Mouse (Mus musculus): Measurements from ENCODE around the gene Nkpd1. TPM values are rescaled to one million over a fixed set of nuclear protein-coding genes. Genes with fewer than 3 reads are reported as not detected.
A peak's percentile ranks its signal among the peaks of the same experiment; 100 is the strongest.

Nkpd1 gene
- polyA plus RNA-seq, 1 experiment from 2014 or later: 0.17 TPM

GRCm38 (mm10) chr7:19547344-19547969 is 29.8 kb downstream of the Nkpd1 start:
- Histone ChIP-seq H3K9ac (ENCODE audit: low read depth, low read length) (no peak overlapping the region), H3K4me3 (ENCODE audit: low read depth, low read length) (no peak overlapping the region), H3K4me2 (replicated peaks; ENCODE audit: low read depth, low read length) (no peak overlapping the region), H3K36me3 (ENCODE audit: control insufficient read depth, insufficient read depth, low read length) (no peaks in the 10 kb centered on the region), H3K27me3 (ENCODE audit: control insufficient read depth, insufficient read depth, low read length) (no peaks in the 10 kb centered on the region), H3K9me3 (ENCODE audit: control insufficient read depth, low read length) (no peaks in the 10 kb centered on the region), H3K4me1 (replicated peaks; ENCODE audit: control insufficient read depth, insufficient read depth, low read length) (no peaks in the 10 kb centered on the region), H3K27ac (ENCODE audit: low read depth, low read length) (no peak overlapping the region)
- DNase-seq (ENCODE audit: low spot score) (no peak), ATAC-seq (ENCODE audit: low FRiP score) (no peak)
- 72% methylated on average over 2 of the region's 2 CpGs for WGBS

- no peak overlapping the region for H3K4me3 ChIP-seq (ENCODE audit: low read depth, low read length)
- no peak overlapping the region for H3K9ac ChIP-seq (ENCODE audit: low read depth, low read length)
Measured at GRCm38 (mm10) chr7:19549394-19549793, 31.8 kb downstream of the Nkpd1 start.

DNA sequence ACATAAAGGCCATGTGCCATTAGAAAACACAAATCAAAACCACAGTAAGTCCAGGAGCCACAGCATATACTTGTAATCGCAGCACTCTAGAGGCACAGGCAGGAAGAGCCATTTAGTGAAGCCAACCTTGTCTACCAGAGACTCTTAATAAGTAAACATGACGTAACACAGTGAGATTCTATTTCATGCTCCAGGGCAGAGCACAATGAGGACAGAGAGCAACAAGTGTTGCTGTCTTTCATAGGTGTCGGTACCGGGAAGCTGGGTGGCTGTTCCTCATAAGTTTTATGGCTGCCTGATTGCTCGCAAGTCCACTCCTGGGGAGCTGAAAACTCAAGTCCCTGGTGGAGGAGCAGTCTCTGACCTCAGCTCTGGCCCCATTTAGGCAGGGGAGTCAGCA is 34.0 kb downstream of the Nkpd1 start:
- Histone ChIP-seq H3K36me3 (ENCODE audit: control insufficient read depth, insufficient read depth, low read length) (no peaks in the 10 kb centered on the region), H3K9me3 (ENCODE audit: control insufficient read depth, low read length) (no peaks in the 10 kb centered on the region), H3K27ac (ENCODE audit: low read depth, low read length) (no peak overlapping the region), H3K9ac (ENCODE audit: low read depth, low read length) (no peak overlapping the region), H3K4me3 (ENCODE audit: low read depth, low read length) (no peak overlapping the region), H3K4me1 (replicated peaks; ENCODE audit: control insufficient read depth, insufficient read depth, low read length) (no peaks in the 10 kb centered on the region), H3K27me3 (ENCODE audit: control insufficient read depth, insufficient read depth, low read length) (no peaks in the 10 kb centered on the region), H3K4me2 (replicated peaks; ENCODE audit: low read depth, low read length) (no peak overlapping the region)
- 86% methylated on average over 5 of the region's 5 CpGs for WGBS
- ATAC-seq (ENCODE audit: low FRiP score) (no peak), DNase-seq (ENCODE audit: low spot score) (no peak)

More at GRCm38 (mm10) chr7:19549394-19549793, 31.8 kb downstream of the Nkpd1 start:
- DNase-seq (ENCODE audit: low spot score) (no peak), ATAC-seq (ENCODE audit: low FRiP score) (no peak)
- Histone ChIP-seq H3K4me2 (replicated peaks; ENCODE audit: low read depth, low read length) (no peak overlapping the region), H3K27me3 (ENCODE audit: control insufficient read depth, insufficient read depth, low read length) (no peaks in the 10 kb centered on the region), H3K27ac (ENCODE audit: low read depth, low read length) (no peak overlapping the region), H3K9me3 (ENCODE audit: control insufficient read depth, low read length) (no peaks in the 10 kb centered on the region), H3K4me1 (replicated peaks; ENCODE audit: control insufficient read depth, insufficient read depth, low read length) (no peaks in the 10 kb centered on the region), H3K36me3 (ENCODE audit: control insufficient read depth, insufficient read depth, low read length) (no peaks in the 10 kb centered on the region)
- WGBS: 92% methylated on average over 10 of the region's 10 CpGs

DNA sequence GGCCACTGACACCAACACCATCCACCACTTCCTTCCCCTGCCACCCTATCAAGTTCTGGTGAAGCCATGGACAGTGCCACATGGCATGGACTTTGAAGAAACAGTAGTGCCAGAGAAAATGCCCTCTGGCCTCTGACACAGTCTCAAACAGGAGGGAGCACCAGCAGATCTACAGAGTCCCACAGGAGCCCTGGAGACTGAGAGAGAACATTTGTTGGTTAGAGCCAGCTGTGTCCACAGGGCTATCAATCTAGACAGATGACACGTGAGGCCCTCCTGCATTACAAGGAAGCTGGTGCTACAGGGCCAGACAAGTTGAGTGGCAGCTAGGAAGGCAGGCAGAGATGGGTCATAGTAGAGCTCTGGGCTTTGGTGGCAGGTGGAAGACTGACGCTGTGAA is 34.8 kb downstream of the Nkpd1 start:
- no peaks in the 10 kb centered on the region for H3K36me3 ChIP-seq (ENCODE audit: control insufficient read depth, insufficient read depth, low read length)
- no peaks in the 10 kb centered on the region for H3K27me3 ChIP-seq (ENCODE audit: control insufficient read depth, insufficient read depth, low read length)
- H3K27ac ChIP-seq (ENCODE audit: low read depth, low read length): no peak overlapping the region
- DNase-seq (ENCODE audit: low spot score) (no peak), ATAC-seq (ENCODE audit: low FRiP score) (no peak)
- no peaks in the 10 kb centered on the region for H3K9me3 ChIP-seq (ENCODE audit: control insufficient read depth, low read length)
- no peak overlapping the region for H3K4me2 ChIP-seq (replicated peaks; ENCODE audit: low read depth, low read length)
- H3K9ac ChIP-seq (ENCODE audit: low read depth, low read length): no peak overlapping the region
- no peaks in the 10 kb centered on the region for H3K4me1 ChIP-seq (replicated peaks; ENCODE audit: control insufficient read depth, insufficient read depth, low read length)
- no peak overlapping the region for H3K4me3 ChIP-seq (ENCODE audit: low read depth, low read length)
- WGBS: 65% methylated on average over 2 of the region's 2 CpGs

DNA sequence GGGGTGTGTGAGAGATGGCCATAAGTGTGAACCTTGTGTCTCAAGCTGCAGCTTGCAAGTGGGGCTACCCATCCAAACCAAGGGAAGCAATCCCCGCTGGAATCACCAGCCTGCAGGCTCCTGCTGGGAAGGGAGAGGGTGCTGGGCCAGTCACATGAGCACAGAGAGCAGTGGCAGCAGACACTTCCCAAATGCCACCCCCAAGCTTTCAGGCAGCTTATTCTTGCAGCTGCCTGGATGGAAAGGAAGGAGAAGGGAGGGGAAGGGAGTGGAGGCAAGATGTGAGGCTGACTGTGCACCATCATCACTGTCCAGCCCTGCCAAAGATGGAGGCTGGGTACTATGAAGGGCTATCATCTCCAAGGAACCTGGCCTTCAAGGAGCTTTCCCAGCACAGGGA is 36.5 kb downstream of the Nkpd1 start:
- Histone ChIP-seq H3K36me3 (ENCODE audit: control insufficient read depth, insufficient read depth, low read length) (no peaks in the 10 kb centered on the region), H3K4me3 (ENCODE audit: low read depth, low read length) (no peak overlapping the region), H3K27me3 (ENCODE audit: control insufficient read depth, insufficient read depth, low read length) (no peaks in the 10 kb centered on the region), H3K4me1 (replicated peaks; ENCODE audit: control insufficient read depth, insufficient read depth, low read length) (no peaks in the 10 kb centered on the region), H3K9ac (ENCODE audit: low read depth, low read length) (no peak overlapping the region), H3K27ac (ENCODE audit: low read depth, low read length) (no peak overlapping the region), H3K4me2 (replicated peaks; ENCODE audit: low read depth, low read length) (no peak overlapping the region), H3K9me3 (ENCODE audit: control insufficient read depth, low read length) (no peaks in the 10 kb centered on the region)
- 88% methylated on average over 1 of the region's 1 CpGs for WGBS
- DNase-seq (ENCODE audit: low spot score) (no peak), ATAC-seq (ENCODE audit: low FRiP score) (no peak)

DNA sequence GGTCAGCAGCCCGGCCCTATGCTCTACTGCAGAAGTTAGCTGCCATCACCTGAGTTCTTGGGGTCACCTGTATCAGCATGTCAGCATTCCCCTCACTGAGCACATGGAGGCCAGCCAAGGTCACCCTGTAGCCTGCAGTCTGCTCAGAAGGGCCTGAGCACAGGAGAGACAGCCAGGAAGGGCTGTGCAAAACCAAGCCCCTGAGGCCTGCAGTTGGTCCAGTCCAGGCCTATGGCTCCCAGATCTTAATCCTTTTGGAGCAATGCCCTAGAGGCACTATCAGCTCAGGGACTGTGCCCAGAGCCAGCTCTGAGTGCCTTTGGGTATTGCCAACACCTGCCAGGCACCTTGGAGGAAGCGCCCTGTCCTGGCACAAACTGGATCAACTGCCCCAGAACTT is 39.4 kb downstream of the Nkpd1 start:
- no peak overlapping the region for H3K9ac ChIP-seq (ENCODE audit: low read depth, low read length)
- H3K36me3 ChIP-seq (ENCODE audit: control insufficient read depth, insufficient read depth, low read length): no peaks in the 10 kb centered on the region
- no peaks in the 10 kb centered on the region for H3K9me3 ChIP-seq (ENCODE audit: control insufficient read depth, low read length)
- no peak for ATAC-seq (ENCODE audit: low FRiP score)
- WGBS: 94% methylated on average over 2 of the region's 2 CpGs
- peaks cover 7% of the 10 kb centered on the region for H3K4me1 ChIP-seq (replicated peaks; ENCODE audit: control insufficient read depth, insufficient read depth, low read length)
- H3K27ac ChIP-seq (ENCODE audit: low read depth, low read length): no peak overlapping the region
- H3K4me3 ChIP-seq (ENCODE audit: low read depth, low read length): no peak overlapping the region
- no peak overlapping the region for H3K4me2 ChIP-seq (replicated peaks; ENCODE audit: low read depth, low read length)
- H3K27me3 ChIP-seq (ENCODE audit: control insufficient read depth, insufficient read depth, low read length): no peaks in the 10 kb centered on the region
- no peak for DNase-seq (ENCODE audit: low spot score)

DNA sequence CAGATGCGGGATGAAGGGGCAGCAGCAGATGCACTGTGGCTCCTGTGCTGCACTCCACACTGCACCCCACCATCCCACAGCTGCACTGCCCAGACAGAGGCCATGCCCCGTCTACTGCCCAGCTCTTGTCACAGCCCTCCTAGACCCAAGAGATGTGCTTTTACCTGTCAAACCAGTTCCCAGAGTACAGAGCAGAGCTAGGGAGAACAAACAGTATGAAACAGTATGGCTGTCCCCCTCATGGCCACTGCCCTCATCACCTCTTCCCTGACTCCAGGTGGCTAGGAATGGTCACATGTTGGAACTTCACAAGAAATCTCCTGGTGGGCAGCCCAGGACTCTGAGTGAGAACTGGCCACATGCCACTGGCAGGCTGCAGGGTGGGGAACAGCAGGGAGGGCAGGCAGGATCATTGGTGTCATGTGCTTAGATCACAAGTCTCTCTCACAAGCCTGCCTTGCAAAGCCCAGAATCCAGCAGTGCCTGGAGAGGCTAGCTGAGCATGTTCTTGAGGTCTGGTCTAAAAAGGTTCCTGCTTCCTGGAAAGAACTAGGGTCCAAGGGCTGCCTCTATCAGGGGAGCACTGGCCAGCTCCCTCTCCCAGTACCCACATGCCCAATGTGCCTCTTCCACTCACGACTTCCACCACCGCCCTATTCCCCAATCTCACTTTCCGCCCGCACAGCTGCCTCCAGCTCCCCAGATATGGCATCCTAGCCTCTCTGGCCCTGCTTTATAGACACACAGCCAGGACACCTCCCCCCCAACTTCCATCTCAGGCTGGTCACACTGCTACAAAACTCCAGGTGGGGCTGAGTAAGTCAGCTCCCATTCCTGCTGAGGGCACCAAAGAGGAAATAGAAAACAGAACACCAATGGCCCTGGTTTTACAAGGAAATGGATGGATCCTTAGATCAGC is 40.6 kb downstream of the Nkpd1 start:
- Histone ChIP-seq H3K27me3 (ENCODE audit: control insufficient read depth, insufficient read depth, low read length) (no peaks in the 10 kb centered on the region), H3K27ac (ENCODE audit: low read depth, low read length) (no peak overlapping the region), H3K9me3 (ENCODE audit: control insufficient read depth, low read length) (no peaks in the 10 kb centered on the region), H3K4me3 (ENCODE audit: low read depth, low read length) (no peak overlapping the region), H3K4me2 (replicated peaks; ENCODE audit: low read depth, low read length) (no peak overlapping the region), H3K36me3 (ENCODE audit: control insufficient read depth, insufficient read depth, low read length) (no peaks in the 10 kb centered on the region), H3K4me1 (replicated peaks; ENCODE audit: control insufficient read depth, insufficient read depth, low read length) (peaks cover 10% of the 10 kb centered on the region), H3K9ac (ENCODE audit: low read depth, low read length) (no peak overlapping the region)
- whole genome bisulfite sequencing: 96% methylated on average over 6 of the region's 6 CpGs
- DNase-seq (ENCODE audit: low spot score): no peak
- no peak for ATAC-seq (ENCODE audit: low FRiP score)

- Histone ChIP-seq H3K9me3 (ENCODE audit: control insufficient read depth, low read length) (no peaks in the 10 kb centered on the region), H3K4me2 (replicated peaks; ENCODE audit: low read depth, low read length) (no peak overlapping the region), H3K27ac (ENCODE audit: low read depth, low read length) (no peak overlapping the region), H3K27me3 (ENCODE audit: control insufficient read depth, insufficient read depth, low read length) (no peaks in the 10 kb centered on the region), H3K9ac (ENCODE audit: low read depth, low read length) (no peak overlapping the region), H3K36me3 (ENCODE audit: control insufficient read depth, insufficient read depth, low read length) (no peaks in the 10 kb centered on the region), H3K4me1 (replicated peaks; ENCODE audit: control insufficient read depth, insufficient read depth, low read length) (peaks cover 10% of the 10 kb centered on the region), H3K4me3 (ENCODE audit: low read depth, low read length) (no peak overlapping the region; the same call in 1 of the 2 replicates)
- 40% methylated on average over 2 of the region's 2 CpGs for WGBS
- DNase-seq (ENCODE audit: low spot score) (peak; percentile 74), ATAC-seq (ENCODE audit: low FRiP score) (no peak)
Measured at GRCm38 (mm10) chr7:19558965-19559364, 41.3 kb downstream of the Nkpd1 start.
